In the genomic region with DNA sequence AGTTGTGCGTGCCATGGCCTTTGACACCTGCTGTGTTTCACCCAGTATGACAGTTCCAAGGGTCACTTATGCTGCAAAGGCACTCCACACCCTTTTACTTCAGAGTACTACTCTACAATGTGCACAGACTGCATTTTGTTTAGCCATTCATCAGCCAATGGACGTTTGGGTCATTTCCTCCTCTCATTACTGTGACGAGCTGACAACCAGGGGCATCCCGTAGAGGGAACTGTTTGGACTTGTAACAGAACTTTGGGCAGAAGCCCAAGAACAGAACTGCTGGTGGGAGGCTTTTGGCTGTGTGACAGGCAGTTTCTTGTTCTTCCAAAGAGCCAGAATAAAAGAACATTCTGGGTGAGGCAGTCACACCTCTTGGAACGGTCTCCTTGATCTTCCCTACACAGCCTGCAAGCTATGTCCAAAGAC, we compare ENCODE assay signal across 14 mouse cellular contexts. TPM values are rescaled to one million over a fixed set of nuclear protein-coding genes. Genes with fewer than 3 reads are reported as not detected.
DNase-seq lines count a peak whose midpoint lies in the region; ATAC-seq and TF ChIP-seq lines count a peak whose summit lies in the region.
"Had no signal": no experiment of that assay in that cellular context is flagged by ENCODE, and none has a peak within 500 bp of the region (broad histone marks: within the 10 kb centered on the region; RNA-seq: fewer than 3 reads in every experiment).

No protein-coding gene starts in this region.

- no peaks in the 10 kb centered on the region for H3K27me3 ChIP-seq in kidney, postnatal 0 days (ENCODE audit: insufficient read depth, low read length)
- H3K27me3 ChIP-seq in kidney, embryonic 16.5 days (ENCODE audit: insufficient read depth, low read length): no peaks in the 10 kb centered on the region
- no peaks in the 10 kb centered on the region for H3K27me3 ChIP-seq in lung, embryonic 15.5 days

- H3K36me3 ChIP-seq in kidney, postnatal 0 days (ENCODE audit: insufficient read depth, low read length): peaks cover 29% of the 10 kb centered on the region; the same call in 1 of the 2 replicates
- H3K36me3 ChIP-seq in kidney, embryonic 16.5 days (ENCODE audit: insufficient read depth, low read length): peaks cover 29% of the 10 kb centered on the region
- peaks cover 23% of the 10 kb centered on the region for H3K36me3 ChIP-seq in lung, embryonic 15.5 days

- WGBS in kidney, postnatal 0 days: 53% methylated on average over 5 of the region's 5 CpGs
- WGBS in kidney, embryonic 16.5 days: 55% methylated on average over 5 of the region's 5 CpGs
- WGBS in lung, embryonic 15.5 days: 42% methylated on average over 5 of the region's 5 CpGs

- no peaks in the 10 kb centered on the region for H3K4me1 ChIP-seq in kidney, postnatal 0 days (replicated peaks; ENCODE audit: insufficient read depth, low read length)
- H3K4me1 ChIP-seq in kidney, embryonic 16.5 days (ENCODE audit: insufficient read depth, low read length): no peaks in the 10 kb centered on the region
- peaks cover 4% of the 10 kb centered on the region; the same call in 1 of the 2 replicates for H3K4me1 ChIP-seq in lung, embryonic 15.5 days

- TF ChIP-seq CTCF in kidney, postnatal 0 days (IDR thresholded peaks at IDR 0.05; ENCODE audit: low read depth): no peak

- H3K4me2 ChIP-seq in kidney, postnatal 0 days (ENCODE audit: low read length): no peak overlapping the region
- H3K4me2 ChIP-seq in kidney, embryonic 16.5 days (replicated peaks; ENCODE audit: low read depth, low read length): no peak overlapping the region
- no peak overlapping the region for H3K4me2 ChIP-seq in lung, embryonic 15.5 days

- peak; percentile 24 for DNase-seq in kidney, postnatal 0 days (ENCODE audit: low spot score)
- DNase-seq in Muller cell, postnatal 12 days (ENCODE audit: inconsistent ontology term): peak; percentile 74
- DNase-seq in fat pad, adult 2 months (ENCODE audit: extremely low read depth, low read depth, low spot score): peak; percentile 50
- no peak for DNase-seq in heart, adult 8-10 months (ENCODE audit: low spot score)
- DNase-seq in thymus, postnatal 4 days: no peak
- DNase-seq: adrenal gland, adult 8-10 months; cerebellum, postnatal 36 days had no signal

- no peak overlapping the region for H3K27ac ChIP-seq in kidney, postnatal 0 days
- H3K27ac ChIP-seq in kidney, embryonic 16.5 days (ENCODE audit: low read length): no peak overlapping the region
- no peak overlapping the region for H3K27ac ChIP-seq in lung, embryonic 15.5 days
- H3K27ac ChIP-seq: liver, embryonic 14.5 days had no signal

- ATAC-seq in kidney, postnatal 0 days (replicated peaks; ENCODE audit: low FRiP score, low read depth): no peak
- no peak for ATAC-seq in kidney, embryonic 16.5 days (ENCODE audit: low FRiP score, low TSS enrichment)
- peak; percentile 37 for ATAC-seq in lung, embryonic 15.5 days (ENCODE audit: borderline replicate concordance, extremely low read depth, low FRiP score, low TSS enrichment)
- ATAC-seq in erythroblast, adult 5-6 weeks (replicated peaks; ENCODE audit: low FRiP score, poor library complexity, severe bottlenecking): no peak

- no peak overlapping the region for H3K4me3 ChIP-seq in kidney, postnatal 0 days (replicated peaks; ENCODE audit: low read depth, low read length)
- H3K4me3 ChIP-seq in kidney, embryonic 16.5 days (ENCODE audit: low read length): no peak overlapping the region
- no peak overlapping the region for H3K4me3 ChIP-seq in lung, embryonic 15.5 days
- H3K4me3 ChIP-seq: myocyte had no signal

- H3K9ac ChIP-seq in kidney, postnatal 0 days (ENCODE audit: low read depth, low read length): no peak overlapping the region
- H3K9ac ChIP-seq in kidney, embryonic 16.5 days (replicated peaks; ENCODE audit: low read length): no peak overlapping the region
- no peak overlapping the region for H3K9ac ChIP-seq in lung, embryonic 15.5 days
- H3K9ac ChIP-seq: liver, embryonic 14.5 days had no signal

- no peaks in the 10 kb centered on the region for H3K9me3 ChIP-seq in kidney, postnatal 0 days (replicated peaks; ENCODE audit: low read length)
- no peaks in the 10 kb centered on the region for H3K9me3 ChIP-seq in kidney, embryonic 16.5 days (ENCODE audit: low read length)
- no peaks in the 10 kb centered on the region for H3K9me3 ChIP-seq in lung, embryonic 15.5 days

RNA-seq across cellular contexts. Expression of a gene that starts 17.4 kb away (rescaled TPM):
- 9.4 and 11.1 TPM in 2 replicates for polyA plus RNA-seq in kidney, postnatal 0 days (2015; fragmentation: Nextera tagmentation; extraction: Ambion mirVana)
- 11.7 and 13.3 TPM in 2 replicates for polyA plus RNA-seq in kidney, embryonic 16.5 days (2015; fragmentation: Nextera tagmentation; extraction: Ambion mirVana)
- 7.9 and 9.0 TPM in 2 replicates for polyA plus RNA-seq in lung, embryonic 15.5 days (2015; fragmentation: Nextera tagmentation; extraction: Ambion mirVana)
- 1 to 10 TPM; 4.9 to 6.3 (median 5.2) TPM for total RNA-seq in heart, adult 8-10 months (2022)
- 0.77 TPM in 1 of 2 replicates, not detected in the other for total RNA-seq in erythroblast, adult 5-6 weeks (2015; ENCODE audit: low replicate concordance)
- total RNA-seq in erythroblast, adult 5-6 weeks (2017; ENCODE audit: low replicate concordance): 0.98 and 1.3 TPM in 2 replicates

RNA-seq across cellular contexts. Expression of a gene that starts 17.7 kb away (rescaled TPM):
- 28.8 and 30.4 TPM in 2 replicates for polyA plus RNA-seq in kidney, postnatal 0 days (2015; fragmentation: Nextera tagmentation; extraction: Ambion mirVana)
- 44.5 and 48.8 TPM in 2 replicates for polyA plus RNA-seq in kidney, embryonic 16.5 days (2015; fragmentation: Nextera tagmentation; extraction: Ambion mirVana)
- 30.4 and 30.9 TPM in 2 replicates for polyA plus RNA-seq in lung, embryonic 15.5 days (2015; fragmentation: Nextera tagmentation; extraction: Ambion mirVana)
- total RNA-seq in heart, adult 8-10 months (2022): 1 to 10 TPM; 4.9 to 6.7 (median 5.5) TPM
- 2.1 and 6.7 TPM in 2 replicates for total RNA-seq in erythroblast, adult 5-6 weeks (2015; ENCODE audit: low replicate concordance)
- total RNA-seq in erythroblast, adult 5-6 weeks (2017; ENCODE audit: low replicate concordance): 0.84 and 5.2 TPM in 2 replicates

RNA-seq across cellular contexts. Expression of a gene that starts 20.9 kb away (rescaled TPM):
- 1.2 TPM in 2 replicates for polyA plus RNA-seq in kidney, postnatal 0 days (2015; fragmentation: Nextera tagmentation; extraction: Ambion mirVana)
- polyA plus RNA-seq in kidney, embryonic 16.5 days (2015; fragmentation: Nextera tagmentation; extraction: Ambion mirVana): 2.2 and 2.5 TPM in 2 replicates
- 0.93 and 1.1 TPM in 2 replicates for polyA plus RNA-seq in lung, embryonic 15.5 days (2015; fragmentation: Nextera tagmentation; extraction: Ambion mirVana)
- total RNA-seq in heart, adult 8-10 months (2022): 1 to 10 TPM; 1.6 to 1.8 (median 1.6) TPM
- not detected in 2 replicates for total RNA-seq in erythroblast, adult 5-6 weeks (2015; ENCODE audit: low replicate concordance)
- total RNA-seq in erythroblast, adult 5-6 weeks (2017; ENCODE audit: low replicate concordance): not detected in 2 replicates

RNA-seq across cellular contexts. Expression of a gene that starts 38.4 kb away (rescaled TPM):
- not detected in 2 replicates for polyA plus RNA-seq in kidney, postnatal 0 days (2015; fragmentation: Nextera tagmentation; extraction: Ambion mirVana)
- polyA plus RNA-seq in kidney, embryonic 16.5 days (2015; fragmentation: Nextera tagmentation; extraction: Ambion mirVana): not detected in 2 replicates
- polyA plus RNA-seq in lung, embryonic 15.5 days (2015; fragmentation: Nextera tagmentation; extraction: Ambion mirVana): not detected in 2 replicates
- not detected for total RNA-seq in heart, adult 8-10 months (2022)
- total RNA-seq in erythroblast, adult 5-6 weeks (2015; ENCODE audit: low replicate concordance): not detected in 2 replicates
- not detected in 2 replicates for total RNA-seq in erythroblast, adult 5-6 weeks (2017; ENCODE audit: low replicate concordance)
- total RNA-seq: ES-E14; hematopoietic stem cell, adult 5-6 weeks had no signal
- polyA plus RNA-seq: liver, embryonic 14.5 days; myocyte had no signal

RNA-seq across cellular contexts. Expression of a gene that starts 48.4 kb away (rescaled TPM):
- 29.0 and 30.4 TPM in 2 replicates for polyA plus RNA-seq in kidney, postnatal 0 days (2015; fragmentation: Nextera tagmentation; extraction: Ambion mirVana)
- polyA plus RNA-seq in kidney, embryonic 16.5 days (2015; fragmentation: Nextera tagmentation; extraction: Ambion mirVana): 42.1 and 47.1 TPM in 2 replicates
- 39.5 and 43.3 TPM in 2 replicates for polyA plus RNA-seq in lung, embryonic 15.5 days (2015; fragmentation: Nextera tagmentation; extraction: Ambion mirVana)
- 10 to 100 TPM; 17.1 to 29.4 (median 20.3) TPM for total RNA-seq in heart, adult 8-10 months (2022)
- not detected in 2 replicates for total RNA-seq in erythroblast, adult 5-6 weeks (2015; ENCODE audit: low replicate concordance)
- total RNA-seq in erythroblast, adult 5-6 weeks (2017; ENCODE audit: low replicate concordance): 0.56 and 0.60 TPM in 2 replicates

Comparison
In these comparisons a context has a peak if more than half of its experiments do, and no peak if none do; other contexts are left out.
1. DNase-seq: peak in kidney, postnatal 0 days (single experiment), Muller cell, postnatal 12 days (single experiment) and fat pad, adult 2 months (single experiment); none in heart, adult 8-10 months (single experiment) and thymus, postnatal 4 days (single experiment).